Mouse (Mus musculus) brain, embryonic 18.5 days (tissue): ENCODE data around the gene Zbtb46.
"Not testable (repeated sequence)": the region's sequence is repeated elsewhere in the genome, so short reads cannot be mapped to it uniquely, and the experiment has no call there.

Source experiments
- DNase-seq: peaks from one replicate; pipeline ENCODE4 v3.0.0-alpha.2; 2012; ENCODE audit warnings: low read depth, low spot score

Gene Zbtb46

DNA sequence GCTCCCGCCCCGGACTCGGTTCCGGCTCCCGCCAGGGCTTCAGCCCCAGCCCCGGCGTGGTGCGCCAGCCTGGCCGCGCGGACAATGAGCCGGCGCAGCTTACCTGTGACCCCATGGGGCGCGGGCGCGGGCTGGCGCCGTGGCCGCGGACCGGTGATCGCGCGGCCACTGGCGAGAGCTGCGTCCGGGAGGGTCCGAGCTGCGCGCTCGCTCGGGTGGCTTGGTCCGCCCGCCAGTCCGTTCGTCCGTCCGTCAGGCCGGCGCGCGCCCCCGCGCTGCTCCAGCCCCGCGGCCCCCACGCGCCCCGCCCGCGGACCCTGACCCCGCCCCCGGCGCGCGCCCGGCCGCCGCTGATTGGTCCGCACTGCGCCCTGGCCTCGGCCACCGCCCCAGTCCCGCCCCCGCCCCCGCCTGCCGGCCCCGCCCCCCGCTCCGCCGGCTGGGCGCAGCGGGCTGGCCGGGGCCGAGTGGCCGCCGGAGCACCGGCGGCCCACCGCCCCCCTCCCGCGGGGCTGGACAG, at the start of gene Zbtb46:
TSS of gene Zbtb46 (minus strand) at position 274 of the 520 bp plus-strand sequence.
- no peak for DNase-seq

DNA sequence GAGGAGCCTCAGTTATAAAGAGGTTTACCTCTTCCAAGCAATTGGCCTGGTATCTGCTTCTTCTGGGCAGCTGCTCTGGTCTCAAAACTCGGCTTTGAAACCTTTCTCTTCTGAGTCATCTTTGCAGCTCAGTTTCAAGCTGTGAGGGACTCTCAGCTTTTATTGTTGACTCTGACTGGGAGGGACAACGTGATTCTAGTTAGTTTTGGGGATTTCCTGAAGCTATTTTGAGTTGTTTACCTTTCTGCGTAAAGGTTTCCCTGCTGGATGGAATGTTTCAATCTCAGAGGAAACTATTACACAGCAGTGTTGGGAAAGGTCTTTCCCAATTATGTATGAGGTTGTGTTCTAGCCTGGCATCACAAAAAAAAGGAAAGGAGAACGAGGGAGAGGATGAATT, 39.4 kb upstream of the Zbtb46 start:
- no peak for DNase-seq

GRCm38 (mm10) chr2:181497548-181497875, 38.3 kb upstream of the Zbtb46 start:
- DNase-seq, result no peak

DNA sequence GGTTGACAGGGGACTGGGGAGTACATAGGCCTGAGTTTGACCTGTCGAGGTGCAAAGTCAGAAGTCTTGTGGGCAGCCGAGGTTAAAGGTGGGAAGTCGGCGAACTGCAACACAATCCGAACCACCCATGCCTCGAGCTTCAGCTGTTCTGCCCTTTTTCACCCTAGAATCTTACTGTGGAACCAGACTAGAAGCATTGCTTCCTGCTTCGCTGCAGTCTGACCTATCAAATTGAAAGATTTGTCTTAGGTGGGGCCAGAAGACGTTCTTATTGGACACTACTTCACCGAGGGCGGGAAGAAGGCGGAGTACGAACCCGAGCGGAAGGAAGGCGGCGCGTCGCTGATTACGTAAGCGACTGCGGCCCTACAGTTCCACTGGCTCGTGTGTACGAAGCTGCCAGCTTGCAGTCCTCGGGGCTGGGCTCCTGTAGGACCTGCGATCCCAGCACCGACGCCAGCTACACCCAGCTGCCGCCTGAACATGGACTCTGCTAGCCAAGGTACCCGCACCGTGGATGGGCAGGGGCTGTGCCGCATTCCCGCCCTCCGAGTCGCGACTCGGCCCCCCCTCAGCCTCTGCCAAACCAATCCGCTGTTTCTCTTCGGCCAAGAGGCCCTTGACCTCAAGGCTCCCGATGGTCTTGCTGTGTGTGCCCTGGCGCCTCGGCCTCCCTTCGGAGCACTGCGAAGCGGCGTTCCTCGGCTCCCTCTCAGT, 37.8 kb upstream of the Zbtb46 start, which contains the start of gene Tpd52l2:
TSS of gene Tpd52l2 (plus strand) at position 312 of the 717 bp plus-strand sequence.
- DNase-seq, result peak; percentile 96

DNA sequence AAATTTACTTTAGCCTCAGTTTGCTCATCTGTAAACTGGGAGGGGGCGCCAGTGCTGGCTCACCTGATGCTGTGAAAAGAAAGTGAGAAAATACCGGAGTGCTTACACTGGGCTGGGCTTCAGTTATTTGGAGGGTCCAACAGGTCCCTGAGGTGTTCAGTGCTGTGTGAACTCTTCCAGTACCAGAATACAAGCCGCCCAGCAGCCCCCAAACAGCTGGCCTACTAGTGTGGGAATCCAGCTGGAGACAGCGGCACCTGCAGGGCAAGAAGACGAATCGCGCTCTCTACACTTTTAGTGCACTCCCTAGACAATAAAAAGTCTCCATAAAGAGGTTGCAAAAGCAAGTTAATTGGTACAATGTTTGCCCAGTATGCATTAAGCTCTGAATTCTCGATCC, 37.1 kb upstream of the Zbtb46 start:
- DNase-seq, result no peak

- not testable (repeated sequence) for DNase-seq
Observed at GRCm38 (mm10) chr2:181495845-181496244, 36.6 kb upstream of the Zbtb46 start.

- DNase-seq, result no peak
Observed at GRCm38 (mm10) chr2:181494266-181494945, 35.2 kb upstream of the Zbtb46 start.

DNA sequence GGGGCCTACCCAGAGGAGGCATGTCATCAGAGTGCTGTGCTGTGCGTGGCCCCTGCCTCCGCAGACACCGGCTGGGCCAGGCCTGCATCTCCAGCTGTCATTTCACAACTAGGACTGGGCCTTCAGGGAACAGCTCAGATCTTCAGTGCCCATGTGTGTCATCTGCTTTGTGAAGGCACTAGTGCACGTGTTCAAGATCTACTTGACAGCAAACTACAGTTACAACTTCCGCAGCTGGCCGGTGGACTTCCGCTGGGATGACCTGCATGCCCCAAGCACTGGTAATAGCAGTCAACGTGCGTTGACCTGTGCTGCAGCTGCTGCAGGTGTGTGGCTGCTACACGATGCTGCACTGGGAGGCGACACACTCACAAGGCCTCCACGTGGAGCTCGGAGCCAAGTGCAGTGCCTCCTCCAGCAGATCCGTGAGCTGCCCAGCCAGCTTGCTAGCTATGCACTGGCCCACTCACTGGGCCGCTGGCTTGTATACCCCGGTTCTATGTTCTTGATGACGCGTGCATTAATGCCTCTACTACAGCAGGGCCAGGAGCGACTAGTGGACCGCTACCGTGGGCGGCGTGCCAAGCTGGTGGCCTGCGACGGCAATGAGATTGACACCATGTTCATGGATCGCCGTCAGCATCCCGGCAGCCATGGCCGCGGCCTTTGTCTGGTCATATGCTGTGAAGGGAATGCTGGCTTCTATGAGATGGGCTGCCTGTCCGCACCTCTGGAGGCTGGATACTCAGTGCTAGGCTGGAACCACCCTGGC, 34.1 kb upstream of the Zbtb46 start, which contains the start of gene Abhd16b:
TSS of gene Abhd16b (plus strand) at position 51 of the 772 bp plus-strand sequence.
- no peak for DNase-seq

DNA sequence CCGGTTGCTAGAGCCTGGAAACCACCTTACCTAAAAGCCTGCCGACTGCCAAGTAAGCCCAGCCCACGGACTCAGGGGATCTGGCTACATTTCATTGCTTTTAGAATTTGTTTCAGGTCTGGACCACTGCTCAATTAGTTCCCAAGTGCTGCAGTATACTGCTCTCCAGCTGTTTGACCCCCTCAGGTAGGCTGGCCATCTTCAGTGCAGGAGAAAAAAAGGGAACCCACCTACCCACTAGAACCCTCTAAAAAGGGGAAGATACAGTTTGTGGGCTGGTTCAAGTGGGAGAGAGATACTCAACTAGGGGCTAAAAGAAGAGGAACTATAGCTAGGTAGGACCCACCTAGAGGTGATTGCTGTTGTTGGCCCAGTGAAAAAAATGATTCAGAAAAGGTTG, 33.0 kb upstream of the Zbtb46 start:
- DNase-seq, result no peak

DNA sequence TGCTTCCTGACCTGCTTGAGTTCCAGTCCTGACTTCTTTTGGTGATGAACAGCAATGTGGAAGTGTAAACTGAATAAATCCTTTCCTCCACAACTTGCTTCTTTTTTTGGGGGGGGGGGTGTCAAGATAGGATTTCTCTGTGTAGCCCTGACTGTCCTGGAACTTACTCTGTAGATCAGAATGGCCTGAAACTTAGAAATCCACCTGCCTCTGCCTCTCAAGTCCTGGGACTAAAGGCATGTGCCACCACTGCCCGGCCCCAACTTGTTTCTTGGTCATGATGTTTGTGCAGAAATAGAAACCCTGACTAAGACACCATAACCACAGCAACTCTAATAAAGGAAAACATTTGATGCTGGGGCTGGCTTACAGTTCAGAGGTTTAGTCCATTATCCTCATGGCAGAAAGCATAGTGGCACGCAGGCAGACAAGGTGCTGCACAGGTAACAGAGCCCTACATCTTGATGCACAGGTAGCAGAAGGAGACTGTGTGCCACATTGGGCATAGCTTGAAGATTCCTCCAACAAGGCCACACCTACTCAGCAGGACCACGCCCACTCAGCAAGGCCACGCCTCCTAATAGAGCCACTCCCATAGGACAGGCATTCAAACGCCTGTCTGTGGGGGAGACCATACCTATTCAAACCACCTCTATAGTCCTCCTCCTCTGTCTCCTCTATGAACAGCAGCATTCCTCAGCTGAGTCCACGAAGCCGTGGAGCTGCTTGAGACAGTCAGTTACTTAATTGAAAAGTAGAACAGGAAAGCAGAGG, 32.4 kb upstream of the Zbtb46 start:
- no peak for DNase-seq

DNA sequence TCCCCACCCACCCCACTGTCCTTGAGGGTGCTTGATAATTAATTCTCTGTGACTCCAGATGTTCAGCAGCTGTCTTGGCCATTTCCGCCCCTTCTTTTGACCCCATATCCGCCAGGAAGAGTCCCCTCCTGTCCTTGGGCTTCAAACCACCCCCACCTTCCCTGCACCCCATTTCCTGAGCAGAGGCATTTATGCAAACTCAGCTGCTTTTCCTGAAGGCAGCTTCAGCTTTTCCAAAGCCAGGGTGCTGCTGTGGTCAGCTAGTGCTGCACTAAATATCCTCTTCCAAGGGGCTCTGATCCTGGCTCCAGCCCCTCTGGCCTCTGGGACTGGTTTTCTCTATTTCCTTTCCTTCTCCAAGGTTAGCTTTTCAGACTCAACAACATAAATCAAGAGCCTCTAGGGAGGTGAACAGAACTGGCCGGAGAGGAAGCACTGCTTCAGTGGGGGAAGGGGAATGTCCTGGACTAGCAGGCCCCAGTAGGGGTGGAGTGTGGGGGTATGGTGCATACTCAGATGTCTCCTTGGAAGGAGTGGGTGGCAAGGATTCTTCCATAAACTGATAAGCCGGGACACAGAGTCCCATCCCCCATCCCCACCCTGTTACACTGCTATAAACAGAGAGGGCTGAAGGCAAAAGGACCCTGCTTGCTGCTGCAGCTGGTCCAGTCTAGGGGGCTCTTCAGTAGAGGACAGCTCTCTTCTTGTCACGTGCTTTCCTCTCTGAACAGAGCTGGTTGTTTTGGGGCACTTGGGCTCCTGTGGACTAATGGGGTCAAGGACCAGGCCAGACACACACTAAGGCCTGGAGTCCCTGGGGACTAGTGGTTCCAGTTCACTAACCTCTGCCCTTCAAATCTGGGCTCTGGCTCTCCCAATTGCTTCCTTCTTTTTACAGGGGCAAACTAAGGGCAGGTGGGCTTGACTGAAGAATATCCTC, 28.4 kb upstream of the Zbtb46 start:
- no peak for DNase-seq

- no peak for DNase-seq
Observed at GRCm38 (mm10) chr2:181485741-181486140, 26.5 kb upstream of the Zbtb46 start.

- no peak for DNase-seq
Observed at GRCm38 (mm10) chr2:181484456-181485233, 25.4 kb upstream of the Zbtb46 start.

DNA sequence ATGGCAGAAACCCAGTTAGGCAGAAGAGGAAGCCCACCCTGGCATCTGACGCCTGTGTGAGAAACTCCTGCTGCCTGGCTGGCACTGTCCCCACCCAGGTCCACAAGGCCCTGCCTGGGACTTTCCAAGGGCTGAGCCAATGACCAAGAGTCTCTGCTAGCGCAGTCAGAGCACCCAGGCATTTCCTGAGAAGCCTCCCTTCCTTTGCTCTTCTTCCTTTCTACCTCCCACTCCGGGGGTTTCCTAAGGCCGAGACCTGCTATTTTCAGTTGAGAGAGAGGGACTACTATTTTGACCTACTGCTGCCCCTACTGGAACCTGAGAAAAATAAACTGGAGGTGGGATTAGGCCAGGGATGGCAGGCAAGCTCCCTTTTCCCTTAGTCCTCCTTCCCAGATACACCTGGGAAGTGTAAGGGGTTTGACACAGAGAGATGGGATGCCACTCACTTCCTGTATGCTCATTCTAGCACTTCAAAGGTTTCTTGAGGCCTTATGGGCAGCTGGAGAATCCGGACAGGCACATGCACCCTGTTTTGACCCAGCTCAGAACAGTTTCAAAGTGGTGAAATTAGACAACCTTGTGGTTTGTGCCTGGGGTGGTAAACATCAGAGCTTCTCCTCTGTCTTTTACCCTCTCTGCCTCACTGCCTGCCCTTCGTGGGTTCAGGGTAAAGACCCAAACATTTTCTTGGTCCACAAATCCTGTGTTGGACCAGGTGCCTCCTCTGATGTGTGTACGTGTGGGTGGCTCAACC, 24.5 kb upstream of the Zbtb46 start:
- no peak for DNase-seq

- no peak for DNase-seq
Observed at GRCm38 (mm10) chr2:181483120-181483519, 23.9 kb upstream of the Zbtb46 start.

DNA sequence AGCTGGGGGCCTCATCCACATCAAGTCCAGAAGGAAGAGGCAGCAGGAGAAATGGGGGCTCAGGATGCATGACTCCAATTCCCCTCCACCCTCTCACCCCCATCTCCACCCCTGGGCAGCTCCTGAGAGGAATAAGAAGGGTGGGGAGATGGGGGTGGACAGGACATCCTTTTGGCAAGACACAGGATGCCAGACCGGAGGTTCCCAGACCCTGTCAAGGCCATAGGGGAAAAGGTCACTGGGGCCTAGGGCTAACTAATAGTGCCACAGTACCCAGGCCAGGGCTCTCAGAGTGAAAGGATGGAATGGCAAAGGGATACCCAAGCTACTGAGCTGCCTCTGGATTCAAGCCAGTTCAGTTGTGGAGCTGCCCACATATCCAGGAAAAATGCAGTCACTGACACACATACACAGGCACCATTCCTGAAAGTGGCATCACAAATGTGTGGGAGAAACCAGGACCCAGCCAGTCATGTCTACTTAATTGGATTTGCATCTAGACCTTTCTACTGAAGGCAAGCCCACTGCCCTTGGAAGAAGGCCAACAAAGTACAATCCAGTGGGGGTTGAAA, 13.1 kb upstream of the Zbtb46 start:
- DNase-seq, result no peak

GRCm38 (mm10) chr2:181471246-181471645, 12.0 kb upstream of the Zbtb46 start:
- no peak for DNase-seq

GRCm38 (mm10) chr2:181470285-181470684, 11.1 kb upstream of the Zbtb46 start:
- no peak for DNase-seq
